Mouse (Mus musculus): ENCODE data around the gene Clec2g. TPM values are rescaled to one million over a fixed set of nuclear protein-coding genes. Genes with fewer than 3 reads are reported as not detected.

Gene Clec2g
- 0.08 TPM in 1 of 2 replicates, not detected in the other for polyA plus RNA-seq (2012; ENCODE audit: low replicate concordance)

DNA sequence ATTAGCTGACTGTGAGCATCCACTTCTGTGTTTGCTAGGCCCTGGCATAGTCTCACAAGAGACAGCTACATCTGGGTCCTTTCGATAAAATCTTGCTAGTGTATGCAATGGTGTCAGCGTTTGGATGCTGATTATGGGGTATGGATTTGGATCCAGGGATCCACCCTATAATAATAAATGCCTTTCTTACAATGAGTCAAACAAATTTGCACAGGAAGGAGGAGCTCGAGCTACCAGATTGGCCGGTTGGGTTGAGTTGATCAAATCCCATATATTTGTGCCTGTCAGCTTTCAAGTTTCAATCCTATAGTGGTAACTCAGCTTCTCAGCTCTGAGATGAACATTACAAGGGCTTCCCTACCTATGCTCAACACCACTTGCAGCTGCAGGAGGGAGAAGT, at the start of gene Clec2g:
TSS of gene Clec2g (plus strand) at position 301 of the 400 bp plus-strand sequence.

DNA sequence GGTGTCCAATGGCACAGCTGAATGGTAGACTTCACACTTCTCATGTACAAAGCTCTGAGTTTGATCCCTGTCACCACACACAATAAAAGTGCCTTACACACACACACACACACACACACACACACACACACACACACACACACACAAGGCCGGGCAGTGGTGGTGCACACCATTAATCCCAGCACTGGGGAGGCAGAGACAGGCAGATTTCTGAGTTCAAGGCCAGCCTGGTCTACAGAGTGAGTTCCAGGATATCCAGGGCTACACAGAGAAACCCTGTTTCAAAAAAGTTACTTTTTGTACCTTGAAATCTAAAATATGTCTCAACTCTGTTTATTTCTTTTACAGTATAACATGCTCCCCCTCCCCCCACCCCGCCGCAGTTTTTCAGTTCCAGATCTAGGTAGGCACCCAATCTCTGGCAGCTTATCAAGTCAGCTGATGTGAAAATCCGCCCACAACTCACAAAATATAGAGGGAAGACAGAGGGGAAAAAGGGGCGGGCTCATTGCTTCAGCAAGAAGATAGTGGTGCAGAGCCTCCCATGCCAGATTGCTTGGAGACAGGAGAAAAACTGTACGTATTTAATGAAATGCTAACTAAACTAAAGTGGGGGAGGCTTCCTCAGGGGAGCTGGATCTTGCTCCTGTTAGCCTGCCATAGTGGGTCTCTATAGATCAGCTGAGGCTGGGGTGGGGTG, 46.9 kb upstream of the Clec2g start, which contains the start of gene Clec2i:
TSS of gene Clec2i (plus strand) at position 498 of the 700 bp plus-strand sequence.

GRCm38 (mm10) chr6:128890948-128891355, 43.2 kb upstream of the Clec2g start, which contains the start of gene BC035044:
Gene BC035044 (minus strand): TSS chr6:128891126.

Other genes starting within 250 kb of the Clec2g start
- gene Klrb1, start 211.3 kb upstream of the Clec2g start, polyA plus RNA-seq (2012; ENCODE audit: low replicate concordance) = not detected in 2 replicates
- 0.30 and 0.54 TPM in 2 replicates for gene Klrb1c, start 145.2 kb upstream of the Clec2g start, polyA plus RNA-seq (2012; ENCODE audit: low replicate concordance)
- not detected in 2 replicates for gene Gm44511, start 108.1 kb upstream of the Clec2g start, polyA plus RNA-seq (2012; ENCODE audit: low replicate concordance)
- gene Klrb1b, start 108.0 kb upstream of the Clec2g start, polyA plus RNA-seq (2012; ENCODE audit: low replicate concordance) = not detected in 2 replicates
- 4.2 and 7.8 TPM in 2 replicates for gene Clec2i, start 46.8 kb upstream of the Clec2g start, polyA plus RNA-seq (2012; ENCODE audit: low replicate concordance)
- gene BC035044, start 43.3 kb upstream of the Clec2g start, polyA plus RNA-seq (2012; ENCODE audit: low replicate concordance) = 1.7 and 2.7 TPM in 2 replicates
- gene Klrb1f, start 111.5 kb downstream of the Clec2g start, polyA plus RNA-seq (2012; ENCODE audit: low replicate concordance) = 1.5 and 2.4 TPM in 2 replicates
- not detected in 2 replicates for gene Clec2e, start 166.5 kb downstream of the Clec2g start, polyA plus RNA-seq (2012; ENCODE audit: low replicate concordance)
- 28.1 and 28.2 TPM in 2 replicates for gene Clec2d, start 246.2 kb downstream of the Clec2g start, polyA plus RNA-seq (2012; ENCODE audit: low replicate concordance)